Mouse (Mus musculus) heart, embryonic 14.5 days (tissue): Measurements from ENCODE around the gene Gpr22. TPM values are rescaled to one million over a fixed set of nuclear protein-coding genes. Genes with fewer than 3 reads are reported as not detected.

Source experiments
- ATAC-seq: fragments of 200-750 bp; cut with Nextera tagmentation; 2 replicates; pipeline ENCODE4 v1.8.0; 2017; ENCODE audit warnings: low read depth, moderate TSS enrichment; ENCODE audit not compliant: insufficient number of reproducible peaks, insufficient read depth, low FRiP score
- H3K27ac ChIP-seq, 2 experiments: fragments of 200-500 bp in 1 of 2; fragments of 300-500 bp in 1 of 2; sonication (generic) in 1 of 2; replicated peaks in 1 of 2; 2 replicates each; pipeline ENCODE4 v1.5.1; 2012 to 2014; ENCODE audit warnings: low read depth in 2 of 2, low read length in 2 of 2, control low read depth in 1 of 2, mild to moderate bottlenecking in 1 of 2, mixed read lengths in 1 of 2; ENCODE audit not compliant: control insufficient read depth in 1 of 2, insufficient read depth in 1 of 2
- H3K27me3 ChIP-seq: fragments of 300-500 bp; sonication (generic); 2 replicates; pipeline ENCODE4 v1.6.1; 2014; ENCODE audit warnings: mild to moderate bottlenecking, low read length, control low read depth; ENCODE audit not compliant: control insufficient read depth, insufficient read depth
- H3K36me3 ChIP-seq: fragments of 300-500 bp; sonication (generic); 2 replicates; pipeline ENCODE4 v1.6.1; 2014; ENCODE audit warnings: mild to moderate bottlenecking, control low read depth, low read length, mixed read lengths; ENCODE audit not compliant: control insufficient read depth, insufficient read depth
- H3K4me1 ChIP-seq, 2 experiments: fragments of 200-500 bp in 1 of 2; fragments of 300-500 bp in 1 of 2; sonication (generic) in 1 of 2; 2 replicates each; pipeline ENCODE4 v1.6.1; 2012 to 2014; ENCODE audit warnings: low read length in 2 of 2, control low read depth in 1 of 2, mixed read lengths in 1 of 2; ENCODE audit not compliant: control insufficient read depth in 2 of 2, insufficient read depth in 2 of 2
- H3K4me2 ChIP-seq: fragments of 300-500 bp; sonication (generic); 2 replicates; pipeline ENCODE4 v1.6.1; 2014; ENCODE audit warnings: mild to moderate bottlenecking, low read length
- H3K4me3 ChIP-seq, 2 experiments: fragments of 200-500 bp in 1 of 2; fragments of 300-500 bp in 1 of 2; sonication (generic) in 1 of 2; 2 replicates each; pipeline ENCODE4 v1.5.1; 2012 to 2014; ENCODE audit warnings: low read length in 2 of 2, mild to moderate bottlenecking in 2 of 2, control low read depth in 1 of 2, low read depth in 1 of 2, moderate library complexity in 1 of 2; ENCODE audit not compliant: control insufficient read depth in 1 of 2, insufficient read depth in 1 of 2
- H3K9ac ChIP-seq: fragments of 300-500 bp; sonication (generic); 2 replicates; pipeline ENCODE4 v1.6.1; 2014; ENCODE audit warnings: mild to moderate bottlenecking, low read length
- H3K9me3 ChIP-seq: fragments of 300-500 bp; sonication (generic); 2 replicates; pipeline ENCODE4 v1.6.1; 2016; ENCODE audit warnings: low read length, control low read depth; ENCODE audit not compliant: control insufficient read depth
- WGBS: fragments of 180-500 bp; shearing (Covaris S2); extraction: QIAGEN DNeasy Blood & Tissue Kit; methylation state at CpG from one replicate; pipeline ENCODE4 v1.1.7; 2014; 5-methylcytosine and 5-hydroxymethylcytosine counted together
- polyA plus RNA-seq: library from polyadenylated mRNA; unstranded; fragments of >200 nt; fragmentation: Nextera tagmentation; extraction: Ambion mirVana; gene quantifications from 2 replicates; pipeline ENCODE4 v1.2.1, GENCODE M21; 2014

Gpr22 gene
- polyA plus RNA-seq, 1 experiment from 2014 or later, result 15.3 TPM

GRCm38 (mm10) chr12:31726707-31727106 lies 13.0 kb upstream of the Gpr22 start:
- 22% methylated on average over 1 of the region's 1 CpGs for WGBS
- Histone ChIP-seq H3K9ac (no peak overlapping the region), H3K9me3 (no peaks in the 10 kb centered on the region), H3K4me3 (no peak overlapping the region), H3K4me2 (no peak overlapping the region), H3K4me1 (peaks cover 5 to 16% of the 10 kb centered on the region in 2 experiments), H3K27ac (peak overlapping the region; percentile 44 to 53), H3K36me3 (no peaks in the 10 kb centered on the region), H3K27me3 (no peaks in the 10 kb centered on the region)
- ATAC-seq, result no peak

DNA sequence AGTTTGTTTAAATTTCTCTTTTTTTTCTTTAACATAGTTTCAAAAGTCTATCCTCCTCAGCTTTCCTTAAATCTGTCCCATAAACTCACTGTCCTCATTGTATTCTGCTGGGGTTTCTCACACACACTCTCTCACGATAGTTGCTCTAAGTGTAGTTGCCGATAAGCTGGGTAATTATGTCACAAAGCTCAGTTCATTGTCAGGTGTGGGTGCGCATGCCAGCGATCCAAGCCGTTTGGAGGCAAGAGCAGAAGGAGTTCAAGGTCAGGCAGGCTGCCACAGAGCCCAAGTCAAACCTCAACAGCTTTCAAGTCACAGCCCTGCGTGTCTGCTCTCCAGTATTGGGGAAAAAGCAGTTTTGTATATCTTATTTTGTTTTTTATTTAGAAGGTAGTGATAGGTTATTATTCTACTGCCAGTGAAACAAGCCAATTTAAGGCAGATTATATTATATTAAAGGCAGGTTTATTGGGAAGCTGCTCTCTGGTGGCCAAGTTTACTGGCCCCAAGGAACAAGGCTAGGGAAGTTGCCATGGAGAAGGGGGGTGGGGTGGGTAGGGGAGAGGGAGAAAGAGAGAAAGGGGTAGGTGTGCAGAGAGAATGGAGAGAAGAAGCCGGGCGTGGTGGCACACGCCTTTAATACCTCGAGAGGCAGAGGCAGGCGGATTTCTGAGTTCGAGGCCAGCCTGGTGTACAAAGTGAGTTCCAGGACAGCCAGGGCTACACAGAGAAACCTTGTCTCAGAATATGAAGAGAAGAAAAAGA lies 11.9 kb upstream of the Gpr22 start:
- no peaks in the 10 kb centered on the region for H3K36me3 ChIP-seq
- H3K4me1 ChIP-seq, result peaks cover 11 to 23% of the 10 kb centered on the region in 2 experiments
- H3K27ac ChIP-seq, result peak overlapping the region; percentile 72 to 81
- no peaks in the 10 kb centered on the region for H3K27me3 ChIP-seq
- no peaks in the 10 kb centered on the region for H3K9me3 ChIP-seq
- ATAC-seq, result no peak
- H3K9ac ChIP-seq, result no peak overlapping the region
- WGBS, result 63% methylated on average over 12 of the region's 12 CpGs
- no peak overlapping the region for H3K4me3 ChIP-seq
- no peak overlapping the region for H3K4me2 ChIP-seq

DNA sequence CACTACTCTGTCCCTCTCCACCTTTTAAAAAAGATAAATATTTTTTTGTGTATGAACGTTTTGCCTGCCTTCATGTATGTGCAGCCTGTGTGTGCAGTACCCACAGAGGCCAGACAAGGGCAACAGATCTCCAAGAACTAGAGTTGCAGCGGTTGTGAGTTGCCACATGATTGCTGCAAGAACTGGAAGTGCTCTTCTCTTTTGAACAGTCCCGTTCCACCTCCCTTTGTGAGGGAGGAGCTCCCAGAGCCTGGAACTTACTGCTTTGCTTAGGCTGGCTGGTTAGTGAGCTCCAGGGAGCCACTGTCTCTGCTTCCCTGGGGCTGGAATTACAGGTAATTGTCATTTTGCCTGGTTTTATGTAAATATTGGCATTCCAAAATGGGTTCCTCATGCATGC lies 10.8 kb upstream of the Gpr22 start:
- Histone ChIP-seq H3K9me3 (no peaks in the 10 kb centered on the region), H3K9ac (no peak overlapping the region), H3K4me1 (peaks cover 12 to 28% of the 10 kb centered on the region in 2 experiments), H3K27ac (peak overlapping the region in 1 of 2 experiments; percentile 69; a peak in 1 of 4 replicates), H3K27me3 (no peaks in the 10 kb centered on the region), H3K36me3 (no peaks in the 10 kb centered on the region), H3K4me2 (no peak overlapping the region), H3K4me3 (no peak overlapping the region)
- 88% methylated on average over 3 of the region's 3 CpGs for WGBS
- ATAC-seq, result no peak

- Histone ChIP-seq H3K27ac (0 out of 4 replicates have a peak overlapping the region, but pooled peaks of 1 of the 2 experiments have one; percentile 25), H3K9me3 (no peaks in the 10 kb centered on the region), H3K27me3 (no peaks in the 10 kb centered on the region), H3K4me1 (peaks cover 12 to 22% of the 10 kb centered on the region in 2 experiments), H3K4me2 (no peak overlapping the region), H3K4me3 (no peak overlapping the region), H3K36me3 (no peaks in the 10 kb centered on the region), H3K9ac (no peak overlapping the region)
- 75% methylated on average over 1 of the region's 1 CpGs for WGBS
- ATAC-seq, result no peak
Observed at GRCm38 (mm10) chr12:31719586-31720275, 6.0 kb upstream of the Gpr22 start.

DNA sequence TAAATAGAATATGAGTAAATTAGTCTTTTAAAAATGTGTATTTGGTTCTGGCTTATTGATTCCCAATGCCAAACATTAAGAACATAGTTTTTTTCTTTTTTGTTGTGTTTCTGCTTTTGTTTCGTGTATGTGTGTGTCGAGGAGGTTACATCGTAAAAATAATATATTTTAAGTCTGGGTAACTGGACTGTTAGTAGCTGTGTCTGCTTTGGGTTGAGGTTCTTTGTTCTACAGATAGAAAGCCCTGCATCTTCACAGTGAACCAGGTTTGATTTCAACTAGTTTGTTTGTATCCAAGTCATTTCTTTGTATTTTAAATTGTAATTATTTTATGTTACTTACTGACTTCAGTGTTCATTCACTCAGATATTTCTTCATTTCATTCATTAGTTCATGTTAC lies 323 bp upstream of the Gpr22 start:
- no peak for ATAC-seq
- Histone ChIP-seq H3K4me1 (peaks cover 4% of the 10 kb centered on the region in 2 experiments; a peak in 3 of 4 replicates), H3K9me3 (no peaks in the 10 kb centered on the region), H3K36me3 (peaks cover 7% of the 10 kb centered on the region; the same call in 1 of the 2 replicates), H3K27ac (no peak overlapping the region), H3K4me3 (peak overlapping the region in 1 of 2 experiments; percentile 46; a peak in 2 of 4 replicates), H3K27me3 (no peaks in the 10 kb centered on the region), H3K9ac (peak overlapping the region; percentile 78; the same call in 1 of the 2 replicates), H3K4me2 (peak overlapping the region; percentile 63)
- 83% methylated on average over 3 of the region's 3 CpGs for WGBS

- Histone ChIP-seq H3K27ac (no peak overlapping the region), H3K36me3 (peaks cover 13% of the 10 kb centered on the region), H3K4me1 (no peaks in the 10 kb centered on the region; a peak in 1 of 4 replicates), H3K27me3 (no peaks in the 10 kb centered on the region), H3K9me3 (no peaks in the 10 kb centered on the region), H3K9ac (peak overlapping the region; percentile 78), H3K4me2 (peak overlapping the region; percentile 63), H3K4me3 (peak overlapping the region in 1 of 2 experiments; percentile 46; a peak in 2 of 4 replicates)
- no peak for ATAC-seq
- WGBS, result 76% methylated on average over 4 of the region's 4 CpGs
Observed at GRCm38 (mm10) chr12:31712727-31713126, 1.0 kb downstream of the Gpr22 start.

- Histone ChIP-seq H3K27ac (peak overlapping the region; percentile 8 to 51; a peak in 3 of 4 replicates), H3K4me2 (peak overlapping the region; percentile 63), H3K36me3 (peaks cover 13% of the 10 kb centered on the region), H3K9ac (peak overlapping the region; percentile 78), H3K4me1 (no peaks in the 10 kb centered on the region; a peak in 1 of 4 replicates), H3K9me3 (no peaks in the 10 kb centered on the region), H3K4me3 (peak overlapping the region; percentile 18 to 46; a peak in 3 of 4 replicates), H3K27me3 (no peaks in the 10 kb centered on the region)
- ATAC-seq, result no peak
- 23% methylated on average over 5 of the region's 5 CpGs for WGBS
Observed at GRCm38 (mm10) chr12:31712233-31712632, 1.5 kb downstream of the Gpr22 start.
